Mouse (Mus musculus): ENCODE measurements at regions not wholly inside any gene's neighbourhood (a gene's known extent, or its start where the extent isn't known, plus 50 kb on each side); places are given as distances from the start of the nearest gene placed in this dataset.

DNA sequence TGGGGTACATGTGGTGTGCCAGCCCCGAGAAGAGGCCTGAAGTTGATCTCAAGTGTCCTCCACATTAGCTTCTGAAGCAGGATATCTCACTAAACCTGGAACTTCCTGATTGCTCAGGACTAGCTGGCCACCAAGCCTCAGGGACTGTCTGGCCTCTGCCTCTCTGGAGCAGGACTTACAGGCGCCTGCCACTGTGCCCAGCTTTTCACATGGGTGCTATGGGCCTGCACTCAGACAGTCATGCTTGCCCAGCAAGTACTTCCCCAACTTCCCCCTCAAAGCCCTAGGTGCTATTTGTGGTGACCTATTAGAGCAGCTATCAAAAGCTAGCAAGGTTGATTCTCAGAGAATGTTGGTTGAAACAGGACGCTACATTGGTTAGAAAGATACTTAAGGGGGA is 220.0 kb downstream of the CK137956 start:
- 63% methylated on average over 3 of the region's 3 CpGs for WGBS
- Histone ChIP-seq H3K27ac (replicated peaks) (no peak overlapping the region), H3K4me2 (no peak overlapping the region), H3K9ac (no peak overlapping the region), H3K36me3 (no peaks in the 10 kb centered on the region), H3K9me3 (no peaks in the 10 kb centered on the region), H3K4me3 (no peak overlapping the region), H3K27me3 (replicated peaks) (no peaks in the 10 kb centered on the region), H3K4me1 (no peaks in the 10 kb centered on the region)
- ATAC-seq (ENCODE audit: extremely low read depth, insufficient number of reproducible peaks, low FRiP score, low TSS enrichment) = no peak

DNA sequence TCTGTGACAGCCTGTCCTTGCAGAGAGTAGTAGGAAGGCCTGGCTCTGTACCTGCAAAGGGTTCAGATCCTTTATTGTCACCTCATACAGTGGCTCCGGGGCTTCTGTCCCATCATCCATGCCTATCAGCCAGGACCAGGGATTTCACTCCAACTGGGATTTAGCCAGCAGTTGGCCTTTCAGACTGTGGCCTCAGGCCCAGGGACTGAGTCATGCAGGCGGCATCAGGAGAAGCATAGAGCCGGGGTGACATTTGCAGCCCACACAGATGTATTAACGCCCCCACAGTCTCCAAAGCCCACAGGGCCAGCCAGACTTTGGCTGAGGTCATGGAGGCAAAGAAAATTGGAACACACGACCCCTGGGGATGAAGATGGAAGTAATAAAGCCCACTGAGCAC is 222.9 kb downstream of the CK137956 start:
- ATAC-seq (ENCODE audit: extremely low read depth, insufficient number of reproducible peaks, low FRiP score, low TSS enrichment) = no peak
- H3K4me3 ChIP-seq = no peak overlapping the region
- H3K4me2 ChIP-seq = no peak overlapping the region
- no peaks in the 10 kb centered on the region for H3K36me3 ChIP-seq
- no peaks in the 10 kb centered on the region for H3K27me3 ChIP-seq (replicated peaks)
- H3K27ac ChIP-seq (replicated peaks) = no peak overlapping the region
- no peak overlapping the region for H3K9ac ChIP-seq
- no peaks in the 10 kb centered on the region for H3K9me3 ChIP-seq
- 72% methylated on average over 5 of the region's 5 CpGs for WGBS
- H3K4me1 ChIP-seq = no peaks in the 10 kb centered on the region

DNA sequence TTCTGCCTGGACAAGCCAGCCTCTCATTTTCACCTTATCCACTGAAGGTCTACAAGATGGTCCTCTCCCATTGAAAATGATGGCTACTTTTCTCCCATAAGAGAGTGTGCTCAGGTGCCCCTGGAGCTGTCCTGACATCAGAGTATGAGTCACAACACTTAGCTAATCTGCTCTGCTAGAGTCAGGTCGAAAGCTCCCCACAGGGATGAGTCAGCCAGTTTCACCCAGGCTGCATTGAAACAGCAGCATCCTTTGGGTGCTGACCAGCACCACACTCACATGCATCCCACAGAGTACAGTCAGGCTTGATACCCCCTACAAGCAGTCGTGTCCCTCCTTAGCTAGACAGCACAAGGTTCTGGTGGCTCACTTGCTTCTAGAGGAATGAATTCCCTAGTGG is 234.0 kb downstream of the CK137956 start:
- H3K27ac ChIP-seq (replicated peaks) = no peak overlapping the region
- H3K36me3 ChIP-seq = no peaks in the 10 kb centered on the region
- no peaks in the 10 kb centered on the region for H3K27me3 ChIP-seq (replicated peaks)
- no peak overlapping the region for H3K9ac ChIP-seq
- no peaks in the 10 kb centered on the region for H3K9me3 ChIP-seq
- 49% methylated on average over 2 of the region's 2 CpGs for WGBS
- no peak for ATAC-seq (ENCODE audit: extremely low read depth, insufficient number of reproducible peaks, low FRiP score, low TSS enrichment)
- no peak overlapping the region for H3K4me2 ChIP-seq
- no peak overlapping the region for H3K4me3 ChIP-seq
- H3K4me1 ChIP-seq = no peaks in the 10 kb centered on the region

DNA sequence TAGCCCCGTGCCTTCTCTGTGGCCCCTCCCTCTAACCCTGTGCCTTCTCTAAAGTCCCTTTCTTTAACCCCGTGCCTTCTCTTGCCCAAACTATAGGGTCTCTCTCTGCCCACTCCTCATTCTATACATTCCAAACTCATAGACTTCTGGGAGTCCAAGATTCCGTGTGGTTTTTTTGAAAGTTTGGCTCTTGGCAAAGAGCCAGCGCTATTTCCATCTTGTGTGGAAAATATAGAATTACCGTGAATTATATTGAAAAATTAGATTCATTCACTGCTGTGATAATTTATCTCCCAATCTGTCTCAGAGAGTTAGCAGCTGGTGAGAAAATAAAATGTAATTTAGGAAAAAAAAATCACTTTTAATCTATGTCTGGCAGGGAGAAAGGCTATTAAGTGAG is 234.6 kb downstream of the CK137956 start:
- ATAC-seq (ENCODE audit: extremely low read depth, insufficient number of reproducible peaks, low FRiP score, low TSS enrichment) = no peak
- Histone ChIP-seq H3K4me1 (no peaks in the 10 kb centered on the region), H3K27me3 (replicated peaks) (no peaks in the 10 kb centered on the region), H3K9ac (no peak overlapping the region), H3K4me2 (no peak overlapping the region), H3K36me3 (no peaks in the 10 kb centered on the region), H3K27ac (replicated peaks) (no peak overlapping the region), H3K9me3 (no peaks in the 10 kb centered on the region), H3K4me3 (no peak overlapping the region)
- 62% methylated on average over 5 of the region's 5 CpGs for WGBS

DNA sequence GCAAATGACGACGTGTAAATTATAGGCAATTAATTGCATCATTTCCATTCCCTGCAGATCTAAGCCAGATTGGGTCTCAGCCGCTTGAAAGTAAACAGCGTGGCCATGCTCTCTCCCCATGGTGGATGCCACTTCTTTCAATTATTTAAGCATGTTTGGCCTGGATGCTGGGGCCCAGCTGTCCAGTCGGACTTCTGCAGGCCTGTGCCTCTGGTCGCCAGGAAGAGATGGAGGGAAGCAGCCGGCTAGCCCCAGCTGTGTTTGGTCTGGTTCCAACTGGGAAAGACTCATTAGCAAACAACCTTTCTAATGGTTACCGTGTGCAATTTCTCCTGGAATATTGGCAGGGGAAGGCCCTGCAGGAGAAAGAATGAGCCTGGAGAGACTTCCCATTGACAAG is 236.1 kb downstream of the CK137956 start:
- H3K27me3 ChIP-seq (replicated peaks) = no peaks in the 10 kb centered on the region
- H3K36me3 ChIP-seq = no peaks in the 10 kb centered on the region
- H3K4me2 ChIP-seq = no peak overlapping the region
- 62% methylated on average over 8 of the region's 8 CpGs for WGBS
- H3K27ac ChIP-seq (replicated peaks) = no peak overlapping the region
- no peak overlapping the region for H3K4me3 ChIP-seq
- no peaks in the 10 kb centered on the region for H3K4me1 ChIP-seq
- H3K9me3 ChIP-seq = no peaks in the 10 kb centered on the region
- H3K9ac ChIP-seq = no peak overlapping the region
- no peak for ATAC-seq (ENCODE audit: extremely low read depth, insufficient number of reproducible peaks, low FRiP score, low TSS enrichment)

DNA sequence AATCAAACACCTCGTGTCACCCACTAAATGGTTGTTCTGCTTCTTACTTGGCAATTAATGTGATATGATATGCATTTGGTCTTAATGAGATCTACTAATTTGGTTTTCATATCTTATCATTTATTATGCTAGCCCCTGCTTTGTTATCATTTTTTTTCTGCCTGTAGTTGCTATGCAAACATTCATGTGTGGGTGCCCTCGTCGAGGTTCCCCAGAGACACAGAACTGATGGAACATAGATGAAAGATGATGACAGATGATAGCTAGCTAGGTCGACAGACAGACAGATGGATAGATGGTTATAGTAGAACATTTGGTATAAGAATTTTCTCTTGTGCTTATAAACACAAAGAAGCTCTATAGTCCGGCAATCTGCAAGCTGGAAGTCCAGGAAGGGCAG is 252.1 kb downstream of the CK137956 start:
- Histone ChIP-seq H3K4me2 (no peak overlapping the region), H3K9me3 (no peaks in the 10 kb centered on the region), H3K27ac (replicated peaks) (no peak overlapping the region), H3K9ac (no peak overlapping the region), H3K27me3 (replicated peaks) (no peaks in the 10 kb centered on the region), H3K4me3 (no peak overlapping the region), H3K36me3 (no peaks in the 10 kb centered on the region), H3K4me1 (no peaks in the 10 kb centered on the region)
- ATAC-seq (ENCODE audit: extremely low read depth, insufficient number of reproducible peaks, low FRiP score, low TSS enrichment) = no peak
- WGBS = 62% methylated on average over 5 of the region's 5 CpGs

DNA sequence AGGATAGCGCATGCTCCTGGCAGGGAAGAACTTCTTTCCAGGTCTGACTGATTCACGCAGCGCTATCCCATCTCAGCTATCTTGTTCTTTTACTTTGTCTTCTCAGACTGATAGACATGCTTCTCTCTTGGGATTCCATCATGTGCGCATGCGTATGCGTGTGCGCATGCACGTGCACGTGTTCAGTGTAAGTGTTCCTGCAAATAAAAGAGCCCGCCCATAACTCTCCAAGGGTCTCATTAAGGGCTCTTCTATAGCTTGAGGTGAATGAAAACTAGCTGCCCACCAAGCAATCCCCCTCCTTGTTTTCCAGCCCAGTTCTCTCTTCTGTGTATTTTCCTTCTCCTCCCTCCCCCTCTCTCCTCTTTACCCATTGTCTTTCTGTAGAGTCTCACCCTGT is 258.5 kb downstream of the CK137956 start:
- no peaks in the 10 kb centered on the region for H3K4me1 ChIP-seq
- no peaks in the 10 kb centered on the region for H3K27me3 ChIP-seq (replicated peaks)
- H3K9ac ChIP-seq = no peak overlapping the region
- H3K27ac ChIP-seq (replicated peaks) = no peak overlapping the region
- H3K4me3 ChIP-seq = no peak overlapping the region
- WGBS = 87% methylated on average over 10 of the region's 10 CpGs
- H3K36me3 ChIP-seq = no peaks in the 10 kb centered on the region
- no peak for ATAC-seq (ENCODE audit: extremely low read depth, insufficient number of reproducible peaks, low FRiP score, low TSS enrichment)
- no peaks in the 10 kb centered on the region for H3K9me3 ChIP-seq
- H3K4me2 ChIP-seq = no peak overlapping the region

DNA sequence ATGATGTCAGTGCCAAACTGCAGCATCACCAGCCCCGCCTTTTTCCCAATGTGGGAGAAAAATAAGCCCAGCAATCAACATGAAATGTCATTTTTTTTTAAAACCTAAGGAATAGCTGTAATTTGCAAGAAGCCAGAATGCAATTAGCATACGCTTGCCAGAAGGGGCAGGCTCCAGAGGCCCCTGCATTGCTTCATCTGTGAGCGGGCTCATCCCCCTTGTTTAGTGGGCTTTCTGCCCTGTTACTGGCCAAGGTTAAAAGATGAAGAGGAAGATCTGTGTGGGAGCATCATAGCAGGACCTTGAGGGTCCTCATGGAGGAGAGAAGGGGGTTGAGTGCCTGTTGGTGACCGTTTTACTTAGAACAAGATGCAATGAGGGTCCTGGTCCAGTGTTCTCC is 259.9 kb downstream of the CK137956 start:
- Histone ChIP-seq H3K9me3 (no peaks in the 10 kb centered on the region), H3K27ac (replicated peaks) (no peak overlapping the region), H3K4me2 (no peak overlapping the region), H3K4me1 (no peaks in the 10 kb centered on the region), H3K27me3 (replicated peaks) (no peaks in the 10 kb centered on the region), H3K4me3 (no peak overlapping the region), H3K9ac (no peak overlapping the region), H3K36me3 (no peaks in the 10 kb centered on the region)
- 67% methylated on average over 4 of the region's 4 CpGs for WGBS
- no peak for ATAC-seq (ENCODE audit: extremely low read depth, insufficient number of reproducible peaks, low FRiP score, low TSS enrichment)

DNA sequence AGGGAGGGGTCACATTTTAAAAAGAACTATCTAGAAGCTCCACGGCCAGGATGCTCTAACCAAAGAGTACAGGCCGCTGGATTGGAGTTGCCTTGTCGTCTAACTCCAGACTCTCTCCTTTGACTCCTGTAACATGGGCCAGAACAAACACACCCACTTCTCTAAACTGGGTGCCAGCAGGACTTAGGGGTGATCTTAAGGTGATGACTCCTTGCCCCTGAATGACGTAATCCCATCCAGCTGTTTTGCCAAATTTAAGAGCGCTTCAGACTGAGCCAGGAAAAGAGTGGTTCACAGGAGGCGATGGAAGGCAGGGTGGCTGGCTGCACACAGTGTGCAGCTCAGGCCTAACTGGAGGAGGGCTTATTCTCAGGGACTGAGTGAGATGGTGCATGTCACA is 261.0 kb downstream of the CK137956 start:
- Histone ChIP-seq H3K9me3 (no peaks in the 10 kb centered on the region), H3K4me3 (no peak overlapping the region), H3K27ac (replicated peaks) (no peak overlapping the region), H3K36me3 (no peaks in the 10 kb centered on the region), H3K27me3 (replicated peaks) (no peaks in the 10 kb centered on the region), H3K9ac (no peak overlapping the region), H3K4me1 (no peaks in the 10 kb centered on the region), H3K4me2 (no peak overlapping the region)
- 80% methylated on average over 6 of the region's 6 CpGs for WGBS
- no peak for ATAC-seq (ENCODE audit: extremely low read depth, insufficient number of reproducible peaks, low FRiP score, low TSS enrichment)

DNA sequence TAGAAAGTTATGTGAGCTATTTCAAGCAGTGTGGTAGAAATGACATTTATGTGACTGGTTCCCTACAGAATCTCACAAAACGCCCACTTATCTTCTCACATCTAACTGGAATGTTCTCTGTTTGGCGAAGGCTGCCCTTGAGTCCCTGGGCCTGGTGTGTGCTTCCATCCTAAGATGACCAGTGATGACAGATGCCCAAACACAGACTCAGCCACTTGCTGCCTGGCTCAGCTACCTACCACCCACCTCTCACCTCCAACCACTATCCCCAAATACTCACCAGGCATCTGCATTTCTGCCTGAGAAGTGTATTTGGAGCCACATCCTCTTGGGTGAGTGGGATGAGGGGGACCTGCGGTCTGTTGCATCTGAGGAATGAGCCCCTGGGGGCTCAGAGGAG is 262.6 kb downstream of the CK137956 start:
- Histone ChIP-seq H3K9ac (no peak overlapping the region), H3K4me2 (no peak overlapping the region)
- 42% methylated on average over 3 of the region's 3 CpGs for WGBS

DNA sequence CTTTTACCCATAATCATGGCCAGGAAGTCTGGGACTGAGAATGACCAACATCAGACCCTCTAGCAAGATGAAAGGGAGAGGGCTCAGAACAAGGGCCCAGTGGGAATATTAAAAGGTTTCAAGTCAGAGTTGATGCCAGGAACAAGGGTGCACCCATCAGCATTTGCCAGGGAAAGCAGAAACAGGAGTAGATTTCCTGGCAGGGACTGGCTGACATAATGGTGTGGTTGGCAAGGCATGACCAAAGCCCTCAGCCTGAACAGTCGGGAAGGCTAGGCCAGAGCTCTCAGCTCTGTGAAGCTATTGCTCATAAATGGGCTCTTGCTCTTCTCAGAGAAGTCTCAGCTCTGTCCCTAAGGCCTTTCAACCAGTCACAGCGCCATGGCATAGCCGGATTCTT is 263.6 kb downstream of the CK137956 start:
- Histone ChIP-seq H3K36me3 (no peaks in the 10 kb centered on the region), H3K9me3 (no peaks in the 10 kb centered on the region), H3K4me2 (no peak overlapping the region), H3K4me3 (no peak overlapping the region), H3K27ac (replicated peaks) (no peak overlapping the region), H3K27me3 (replicated peaks) (no peaks in the 10 kb centered on the region), H3K4me1 (no peaks in the 10 kb centered on the region), H3K9ac (no peak overlapping the region)
- WGBS = 79% methylated on average over 3 of the region's 3 CpGs
- ATAC-seq (ENCODE audit: extremely low read depth, insufficient number of reproducible peaks, low FRiP score, low TSS enrichment) = no peak

More for the DNA sequence above, 262.6 kb downstream of the CK137956 start:
- Histone ChIP-seq H3K9me3 (no peaks in the 10 kb centered on the region), H3K36me3 (no peaks in the 10 kb centered on the region), H3K4me3 (no peak overlapping the region), H3K4me1 (no peaks in the 10 kb centered on the region), H3K27me3 (replicated peaks) (no peaks in the 10 kb centered on the region), H3K27ac (replicated peaks) (no peak overlapping the region)
- no peak for ATAC-seq (ENCODE audit: extremely low read depth, insufficient number of reproducible peaks, low FRiP score, low TSS enrichment)

DNA sequence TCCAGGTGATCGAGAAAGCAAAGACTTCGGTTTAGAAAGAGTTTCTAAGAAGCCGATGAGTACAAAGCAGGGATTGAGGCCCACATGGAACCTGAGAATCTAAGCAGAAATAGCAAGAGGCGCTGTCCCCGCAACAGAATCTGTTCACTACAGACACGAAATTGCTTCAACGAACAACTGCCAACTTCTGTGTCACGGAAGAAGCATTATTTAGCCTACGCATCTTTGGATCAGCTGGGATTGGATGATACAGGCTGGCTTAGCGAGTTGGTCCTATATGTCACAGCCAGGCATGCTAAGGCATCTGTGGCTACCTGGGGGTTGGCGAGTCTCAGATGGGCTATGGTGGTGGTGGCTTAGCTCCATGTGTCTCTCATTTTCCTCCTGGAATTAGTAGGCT is 269.1 kb downstream of the CK137956 start:
- WGBS = 82% methylated on average over 11 of the region's 11 CpGs
- ATAC-seq (ENCODE audit: extremely low read depth, insufficient number of reproducible peaks, low FRiP score, low TSS enrichment) = no peak
- no peak overlapping the region for H3K4me2 ChIP-seq

DNA sequence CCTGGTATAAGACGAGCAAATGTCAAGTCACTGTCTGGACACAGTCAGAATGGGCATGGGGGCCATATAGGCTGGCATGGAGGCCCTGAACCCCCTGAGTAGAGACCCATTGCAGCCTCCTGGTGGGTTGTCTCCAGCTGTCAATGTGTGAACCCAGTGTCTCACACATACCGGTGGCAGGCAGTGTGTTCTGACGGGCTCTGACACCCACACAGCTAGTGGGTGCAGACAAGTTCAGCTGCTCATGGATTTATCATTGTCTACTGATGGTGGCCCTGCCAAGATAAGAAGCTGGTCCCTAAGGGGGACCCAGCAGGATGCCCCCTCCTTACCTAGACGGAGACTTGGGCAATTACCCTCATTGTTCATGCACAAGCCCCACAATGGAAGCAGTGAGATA is 280.8 kb downstream of the CK137956 start:
- 0 out of 2 replicates have a peak, but pooled peaks cover 3% of the 10 kb centered on the region for H3K9me3 ChIP-seq
- no peak overlapping the region for H3K9ac ChIP-seq
- H3K36me3 ChIP-seq = no peaks in the 10 kb centered on the region
- H3K4me2 ChIP-seq = no peak overlapping the region
- WGBS = 51% methylated on average over 4 of the region's 4 CpGs
- H3K4me1 ChIP-seq = no peaks in the 10 kb centered on the region
- no peak overlapping the region for H3K4me3 ChIP-seq
- ATAC-seq (ENCODE audit: extremely low read depth, insufficient number of reproducible peaks, low FRiP score, low TSS enrichment) = no peak
- no peak overlapping the region for H3K27ac ChIP-seq (replicated peaks)
- H3K27me3 ChIP-seq (replicated peaks) = no peaks in the 10 kb centered on the region

More for the DNA sequence above, 269.1 kb downstream of the CK137956 start:
- Histone ChIP-seq H3K9me3 (no peaks in the 10 kb centered on the region), H3K9ac (no peak overlapping the region), H3K4me1 (no peaks in the 10 kb centered on the region), H3K36me3 (no peaks in the 10 kb centered on the region), H3K27ac (replicated peaks) (no peak overlapping the region), H3K27me3 (replicated peaks) (no peaks in the 10 kb centered on the region), H3K4me3 (no peak overlapping the region)

All from heart, embryonic 13.5 days (tissue).